ENCODE assay signal across 7 mouse cellular contexts in genomic region chr2:119675215-119675784, GRCm38 (mm10). TPM values are rescaled to one million over a fixed set of nuclear protein-coding genes. Genes with fewer than 3 reads are reported as not detected.
A peak's percentile ranks its signal among the peaks of the same experiment; 100 is the strongest.
DNase-seq lines count a peak whose midpoint lies in the region; TF ChIP-seq lines count a peak whose summit lies in the region.

No protein-coding gene starts in this region.

- peaks cover 3% of the 10 kb centered on the region for H3K4me1 ChIP-seq in thymus, adult 2 months (replicated peaks; ENCODE audit: control insufficient read depth, insufficient read depth, low read length)
- H3K4me1 ChIP-seq in hindbrain, embryonic 10.5 days (replicated peaks), result peaks cover 21% of the 10 kb centered on the region

- TF ChIP-seq POLR2A in thymus, adult 2 months (IDR thresholded peaks at IDR 0.05; ENCODE audit: control insufficient read depth, extremely low read depth, insufficient read depth, low read length, poor library complexity), result no peak

- H3K4me3 ChIP-seq in thymus, adult 2 months (ENCODE audit: control insufficient read depth, insufficient read depth, low read length), result peak overlapping the region; percentile 75
- peak overlapping the region; percentile 88 for H3K4me3 ChIP-seq in hindbrain, embryonic 10.5 days

- under 1% methylated on average over 39 of the region's 39 CpGs for WGBS in thymus, adult 2 months
- under 1% methylated on average over 39 of the region's 39 CpGs for WGBS in hindbrain, embryonic 10.5 days

- peak overlapping the region; percentile 72 for H3K27ac ChIP-seq in thymus, adult 2 months (ENCODE audit: control insufficient read depth, insufficient read depth, low read length)
- peak overlapping the region; percentile 96 for H3K27ac ChIP-seq in hindbrain, embryonic 10.5 days

- no peak for TF ChIP-seq CTCF in thymus, adult 2 months (IDR thresholded peaks at IDR 0.05; ENCODE audit: borderline replicate concordance, control insufficient read depth, extremely low read depth, insufficient read depth, low read length, poor library complexity)

- no peaks in the 10 kb centered on the region for H3K27me3 ChIP-seq in thymus, adult 2 months (ENCODE audit: control insufficient read depth, insufficient read depth, low read length)
- H3K27me3 ChIP-seq in hindbrain, embryonic 10.5 days (ENCODE audit: insufficient read depth, poor library complexity, severe bottlenecking), result no peaks in the 10 kb centered on the region

- no peaks in the 10 kb centered on the region; the same call in 1 of the 2 replicates for H3K36me3 ChIP-seq in thymus, adult 2 months (ENCODE audit: control insufficient read depth, insufficient read depth, low read length)
- H3K36me3 ChIP-seq in hindbrain, embryonic 10.5 days, result peaks cover 5% of the 10 kb centered on the region; the same call in 1 of the 2 replicates

- no peak for DNase-seq in thymus, adult 2 months
- no peak for DNase-seq in thymus, postnatal 36 days
- DNase-seq in c-Kit-positive CD71-positive TER-119-negative erythroid progenitor cells, embryonic 14.5 days (ENCODE audit: low read depth), result peak; percentile 41
- DNase-seq in hindbrain, embryonic 10.5 days (ENCODE audit: low spot score), result no peak
- DNase-seq in lung, postnatal 10 days, result peak; percentile 63
- peak; percentile 74 for DNase-seq in testis, postnatal 10 days (ENCODE audit: low spot score)
- DNase-seq in left cerebral cortex, postnatal 36 days (ENCODE audit: low spot score in 2 of 2), result no peak

- intact Hi-C loops in left cerebral cortex, postnatal 36 days (cut with DNase I), result loop anchor here (5.0 kb wide), 1 partner anchor 128 kb away; the partner anchor contains the start of genes Chp1 and Exd1

- no peaks in the 10 kb centered on the region for H3K9me3 ChIP-seq in hindbrain, embryonic 10.5 days

RNA-seq across cellular contexts. Expression of gene Rtf1, which starts 0.4 kb away (rescaled TPM):
- polyA plus RNA-seq in thymus, adult 2 months (2012; rRNA removed), result 17.3 and 21.0 TPM in 2 replicates
- 49.3 and 54.3 TPM in 2 replicates for polyA plus RNA-seq in hindbrain, embryonic 10.5 days (2016; fragmentation: Nextera tagmentation; extraction: Ambion mirVana)
- total RNA-seq in left cerebral cortex, postnatal 36 days (2021), result 10 to 100 TPM; 57.8 to 62.8 TPM

RNA-seq across cellular contexts. Expression of gene Ndufaf1, which starts 12.7 kb away (rescaled TPM):
- polyA plus RNA-seq in thymus, adult 2 months (2012; rRNA removed), result 4.1 and 5.0 TPM in 2 replicates
- polyA plus RNA-seq in hindbrain, embryonic 10.5 days (2016; fragmentation: Nextera tagmentation; extraction: Ambion mirVana), result 39.7 and 43.2 TPM in 2 replicates
- 10 to 100 TPM; 28.4 to 29.3 TPM for total RNA-seq in left cerebral cortex, postnatal 36 days (2021)

RNA-seq across cellular contexts. Expression of gene Oip5, which starts 57.0 kb away (rescaled TPM):
- polyA plus RNA-seq in thymus, adult 2 months (2012; rRNA removed), result 21.8 and 30.0 TPM in 2 replicates
- polyA plus RNA-seq in hindbrain, embryonic 10.5 days (2016; fragmentation: Nextera tagmentation; extraction: Ambion mirVana), result 36.8 and 40.1 TPM in 2 replicates
- total RNA-seq in left cerebral cortex, postnatal 36 days (2021), result 1 to 10 TPM; 1.6 to 1.7 TPM

RNA-seq across cellular contexts. Expression of gene Nusap1, which starts 57.2 kb away (rescaled TPM):
- polyA plus RNA-seq in thymus, adult 2 months (2012; rRNA removed), result 11.1 and 13.5 TPM in 2 replicates
- 72.8 and 93.0 TPM in 2 replicates for polyA plus RNA-seq in hindbrain, embryonic 10.5 days (2016; fragmentation: Nextera tagmentation; extraction: Ambion mirVana)
- under 1 TPM; 0.39 to 0.62 TPM for total RNA-seq in left cerebral cortex, postnatal 36 days (2021)

Comparison
In these comparisons a context has a peak if more than half of its experiments do, and no peak if none do; other contexts are left out.
1. DNase-seq: peak in c-Kit-positive CD71-positive TER-119-negative erythroid progenitor cells, embryonic 14.5 days (single experiment), lung, postnatal 10 days (single experiment) and testis, postnatal 10 days (single experiment); none in thymus, adult 2 months (single experiment), thymus, postnatal 36 days (0 of 2), hindbrain, embryonic 10.5 days (single experiment) and left cerebral cortex, postnatal 36 days (0 of 2).